16 mouse cellular contexts compared by ENCODE assay signal in genomic region chr11:30177145-30177840, GRCm38 (mm10).
DNase-seq lines count a peak whose midpoint lies in the region; ATAC-seq and TF ChIP-seq lines count a peak whose summit lies in the region.
"Had no signal": no experiment of that assay in that cellular context is flagged by ENCODE, and none has a peak within 500 bp of the region (broad histone marks: within the 10 kb centered on the region; RNA-seq: fewer than 3 reads in every experiment).

No protein-coding gene starts in this region.

- no peak overlapping the region for H3K4me3 ChIP-seq in ES-Bruce4 (ENCODE audit: low read depth, low read length)
- no peak overlapping the region for H3K4me3 ChIP-seq in intestine, postnatal 0 days (ENCODE audit: low read depth, low read length)
- H3K4me3 ChIP-seq: embryonic facial prominence, embryonic 15.5 days; forebrain, embryonic 12.5 days; gastrocnemius, adult 2 months; left cerebral cortex, adult 2 months; limb, embryonic 15.5 days had no signal

- H3K9me3 ChIP-seq in ES-Bruce4 (replicated peaks; ENCODE audit: control insufficient read depth, insufficient read depth, low read length, poor library complexity, severe bottlenecking): no peaks in the 10 kb centered on the region
- H3K9me3 ChIP-seq in intestine, postnatal 0 days (ENCODE audit: control insufficient read depth): no peaks in the 10 kb centered on the region
- H3K9me3 ChIP-seq: embryonic facial prominence, embryonic 15.5 days; forebrain, embryonic 12.5 days; limb, embryonic 15.5 days had no signal

- H3K4me1 ChIP-seq in ES-Bruce4 (ENCODE audit: control insufficient read depth, insufficient read depth, low read length): peaks cover 6% of the 10 kb centered on the region
- 0 out of 2 replicates have a peak, but pooled peaks cover 18% of the 10 kb centered on the region for H3K4me1 ChIP-seq in intestine, postnatal 0 days (replicated peaks; ENCODE audit: control insufficient read depth, insufficient read depth, low read length)

- peak; percentile 66 for ATAC-seq in intestine, postnatal 0 days

- H3K27ac ChIP-seq in ES-Bruce4 (ENCODE audit: insufficient read depth, low read length): peak overlapping the region; percentile 82
- H3K27ac ChIP-seq in intestine, postnatal 0 days (ENCODE audit: low read depth, low read length): 0 out of 2 replicates have a peak overlapping the region, but pooled peaks have one; percentile 42
- H3K27ac ChIP-seq: embryonic facial prominence, embryonic 15.5 days; forebrain, embryonic 12.5 days; gastrocnemius, adult 2 months; left cerebral cortex, adult 2 months; limb, embryonic 15.5 days had no signal

- peak; percentile 88 for TF ChIP-seq EP300 in ES-Bruce4 (IDR thresholded peaks at IDR 0.05; ENCODE audit: insufficient read depth, low read depth, low read length)

- H3K4me2 ChIP-seq in intestine, postnatal 0 days (replicated peaks; ENCODE audit: low read depth): 0 out of 2 replicates have a peak overlapping the region, but pooled peaks have one; percentile 4
- H3K4me2 ChIP-seq: embryonic facial prominence, embryonic 15.5 days; forebrain, embryonic 12.5 days; limb, embryonic 15.5 days had no signal

- no peaks in the 10 kb centered on the region for H3K27me3 ChIP-seq in ES-Bruce4 (ENCODE audit: control insufficient read depth, insufficient read depth, low read length, poor library complexity, severe bottlenecking)
- no peaks in the 10 kb centered on the region for H3K27me3 ChIP-seq in intestine, postnatal 0 days (replicated peaks; ENCODE audit: control insufficient read depth, insufficient read depth, low read length)
- H3K27me3 ChIP-seq: embryonic facial prominence, embryonic 15.5 days; forebrain, embryonic 12.5 days; limb, embryonic 15.5 days had no signal

- H3K36me3 ChIP-seq in ES-Bruce4 (ENCODE audit: control insufficient read depth, insufficient read depth, low read length, poor library complexity, severe bottlenecking): peaks cover 3% of the 10 kb centered on the region
- 0 out of 2 replicates have a peak, but pooled peaks cover 5% of the 10 kb centered on the region for H3K36me3 ChIP-seq in intestine, postnatal 0 days (ENCODE audit: control insufficient read depth, insufficient read depth)
- H3K36me3 ChIP-seq: embryonic facial prominence, embryonic 15.5 days; forebrain, embryonic 12.5 days; limb, embryonic 15.5 days had no signal

- intact Hi-C loops in left cerebral cortex, postnatal 25 days (cut with DNase I): no loop called here

- no peak overlapping the region for H3K9ac ChIP-seq in ES-Bruce4 (ENCODE audit: low read depth, poor library complexity, severe bottlenecking)
- no peak overlapping the region for H3K9ac ChIP-seq in intestine, postnatal 0 days (ENCODE audit: low read depth, low read length)
- H3K9ac ChIP-seq: embryonic facial prominence, embryonic 15.5 days; forebrain, embryonic 12.5 days; limb, embryonic 15.5 days had no signal

- no peak for TF ChIP-seq POLR2A in ES-Bruce4 (IDR thresholded peaks at IDR 0.05; ENCODE audit: insufficient read depth, low read length)

- TF ChIP-seq CTCF in ES-Bruce4 (IDR thresholded peaks at IDR 0.05; ENCODE audit: low read depth, low read length): no peak
- no peak for TF ChIP-seq CTCF in intestine, postnatal 0 days (IDR thresholded peaks at IDR 0.05; ENCODE audit: low read depth)

- peak; percentile 49 for DNase-seq in adrenal gland, postnatal 10 days
- DNase-seq in adrenal gland, adult 8-10 months: no peak
- DNase-seq in kidney, postnatal 14 days: peak; percentile 64
- no peak for DNase-seq in urinary bladder, adult 2 months (ENCODE audit: low spot score)
- DNase-seq in left cerebral cortex, postnatal 25 days (ENCODE audit: low spot score in 2 of 2): no peak
- DNase-seq in thymus, postnatal 10 days (ENCODE audit: low spot score in 2 of 2): no peak
- DNase-seq: cerebellum, adult 11-12 months; gastrocnemius, adult 2 months; lung, adult 18-20 months; right cerebral cortex, adult 18-20 months had no signal

- 26% methylated on average over 5 of the region's 5 CpGs for whole genome bisulfite sequencing in intestine, postnatal 0 days

Comparison
In these comparisons a context has a peak if more than half of its experiments do, and no peak if none do; other contexts are left out.
1. DNase-seq: peak in adrenal gland, postnatal 10 days (single experiment) and kidney, postnatal 14 days (single experiment); none in adrenal gland, adult 8-10 months (single experiment), urinary bladder, adult 2 months (single experiment), left cerebral cortex, postnatal 25 days (0 of 2) and thymus, postnatal 10 days (0 of 2).